Mouse (Mus musculus) forebrain, postnatal 0 days (tissue): ENCODE measurements around the gene Kcnh4. TPM values are rescaled to one million over a fixed set of nuclear protein-coding genes. Genes with fewer than 3 reads are reported as not detected.

Experiments used
- ATAC-seq: fragments of 200-750 bp; cut with Nextera tagmentation; 2 replicates; pipeline ENCODE4 v1.8.0; 2017; ENCODE audit warnings: mild to moderate bottlenecking, moderate library complexity
- DNase-seq: peaks from one replicate; pipeline ENCODE4 v3.0.0-alpha.2; 2015
- H3K27ac ChIP-seq: fragments of 300-500 bp; sonication (generic); 2 replicates; pipeline ENCODE4 v1.5.1; 2014; ENCODE audit warnings: low read depth, mild to moderate bottlenecking, antibody characterized with exemption, low read length, moderate library complexity, mixed read lengths
- H3K27me3 ChIP-seq: fragments of 300-500 bp; sonication (generic); 2 replicates; pipeline ENCODE4 v1.6.1; 2014; ENCODE audit warnings: mild to moderate bottlenecking, low read length, mixed read lengths; ENCODE audit not compliant: insufficient read depth
- H3K36me3 ChIP-seq: fragments of 300-500 bp; sonication (generic); 2 replicates; pipeline ENCODE4 v1.6.1; 2014; ENCODE audit warnings: mild to moderate bottlenecking, moderate library complexity; ENCODE audit not compliant: insufficient read depth
- H3K4me1 ChIP-seq: fragments of 300-500 bp; sonication (generic); 2 replicates; pipeline ENCODE4 v1.6.1; 2014; ENCODE audit warnings: antibody characterized with exemption; ENCODE audit not compliant: insufficient read depth
- H3K4me2 ChIP-seq: fragments of 300-500 bp; sonication (generic); 2 replicates; pipeline ENCODE4 v1.6.1; 2014; ENCODE audit warnings: low read depth, mild to moderate bottlenecking, moderate library complexity
- H3K4me3 ChIP-seq: fragments of 300-500 bp; sonication (generic); 2 replicates; pipeline ENCODE4 v1.5.1; 2014; ENCODE audit warnings: low read depth, low read length, mixed read lengths
- H3K9ac ChIP-seq: fragments of 300-500 bp; sonication (generic); 2 replicates; pipeline ENCODE4 v1.6.1; 2014; ENCODE audit warnings: mild to moderate bottlenecking
- H3K9me3 ChIP-seq: fragments of 300-500 bp; sonication (generic); 2 replicates; pipeline ENCODE4 v1.6.1; 2016; ENCODE audit warnings: low read length
- CTCF ChIP-seq: sonication (generic); IDR thresholded peaks from 2 replicates; pipeline ENCODE4 v1.5.1; 2016; ENCODE audit warnings: antibody characterized with exemption, control low read depth, low read depth
- WGBS: fragments of 180-500 bp; shearing (Covaris S2); extraction: QIAGEN DNeasy Blood & Tissue Kit; methylation state at CpG from one replicate; pipeline ENCODE4 v1.1.7; 2014; 5-methylcytosine and 5-hydroxymethylcytosine counted together
- polyA plus RNA-seq: library from polyadenylated mRNA; unstranded; fragments of >200 nt; fragmentation: Nextera tagmentation; extraction: Ambion mirVana; gene quantifications from 2 replicates; pipeline ENCODE4 v1.2.1, GENCODE M21; 2015
- total RNA-seq: library from RNA; depleted of rRNA; stranded (reverse); fragments of >200 nt; gene quantifications from 2 replicates; pipeline ENCODE4 v1.2.3, GENCODE M21; 2014

Gene Kcnh4
- total and polyA plus RNA-seq, 2 experiments from 2014 or later = 4.4 to 12.3 TPM

DNA sequence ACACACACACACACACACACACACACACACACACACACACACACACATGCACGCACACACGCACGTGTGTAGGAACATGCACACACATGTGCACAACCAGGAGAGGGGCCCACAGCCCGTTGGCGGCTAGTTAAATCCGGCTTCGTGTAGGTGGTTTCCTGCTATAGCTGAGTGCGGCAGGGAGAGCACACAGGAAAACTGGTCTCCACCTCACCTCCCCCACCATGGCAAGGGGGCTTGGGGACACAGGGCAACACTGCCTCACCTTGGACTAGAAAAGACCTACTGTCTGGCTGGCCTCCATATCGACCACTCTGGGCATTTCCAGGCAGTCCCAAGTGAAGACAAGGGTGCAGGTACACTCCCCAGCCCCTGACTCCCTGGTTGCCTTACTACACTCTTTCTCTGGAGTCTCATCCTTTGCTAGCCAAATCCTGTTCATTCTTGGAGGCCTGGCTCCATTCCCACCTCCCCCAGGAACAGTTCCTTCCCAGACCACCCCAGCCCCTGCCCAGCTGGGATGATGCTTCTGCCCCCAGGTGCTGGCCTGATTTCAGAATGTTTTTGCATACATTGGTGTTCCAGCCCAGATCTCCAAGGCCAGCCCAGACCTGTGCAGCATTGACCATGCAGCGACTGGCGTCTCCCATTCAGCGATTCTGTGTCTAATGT is 5.6 kb downstream of the Kcnh4 start:
- no peak for DNase-seq
- Histone ChIP-seq H3K27ac (no peak overlapping the region), H3K4me3 (no peak overlapping the region), H3K9ac (no peak overlapping the region), H3K36me3 (peaks cover 34% of the 10 kb centered on the region), H3K4me2 (no peak overlapping the region), H3K4me1 (no peaks in the 10 kb centered on the region), H3K27me3 (no peaks in the 10 kb centered on the region), H3K9me3 (no peaks in the 10 kb centered on the region)
- TF ChIP-seq CTCF = no peak
- no peak for ATAC-seq
- 86% methylated on average over 12 of the region's 12 CpGs for WGBS

DNA sequence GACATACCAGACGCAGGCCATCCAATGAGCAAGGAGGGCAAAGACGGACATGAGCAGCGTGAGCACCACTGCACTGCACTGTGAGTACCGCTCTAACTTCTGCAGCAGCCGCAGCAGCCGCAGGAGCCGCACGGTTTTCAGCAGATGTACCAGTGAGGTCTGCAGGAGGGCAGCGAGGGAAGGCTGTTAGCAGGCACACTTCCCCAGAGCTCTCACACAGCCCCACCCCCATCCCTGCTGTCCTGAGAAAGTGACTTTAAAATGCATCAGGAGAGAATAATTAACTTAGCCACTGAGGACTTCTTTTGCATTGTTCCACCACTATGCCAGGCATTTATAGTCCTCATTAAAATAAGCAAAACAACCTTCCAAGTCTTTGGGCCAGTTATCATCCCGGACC is 7.4 kb downstream of the Kcnh4 start:
- no peak for TF ChIP-seq CTCF
- ATAC-seq (no peak), DNase-seq (no peak)
- no peaks in the 10 kb centered on the region for H3K27me3 ChIP-seq
- H3K4me1 ChIP-seq = no peaks in the 10 kb centered on the region
- no peak overlapping the region for H3K27ac ChIP-seq
- H3K4me3 ChIP-seq = no peak overlapping the region
- 54% methylated on average over 10 of the region's 10 CpGs for WGBS
- no peak overlapping the region for H3K9ac ChIP-seq
- no peak overlapping the region for H3K4me2 ChIP-seq
- H3K9me3 ChIP-seq = no peaks in the 10 kb centered on the region
- peaks cover 40% of the 10 kb centered on the region for H3K36me3 ChIP-seq

DNA sequence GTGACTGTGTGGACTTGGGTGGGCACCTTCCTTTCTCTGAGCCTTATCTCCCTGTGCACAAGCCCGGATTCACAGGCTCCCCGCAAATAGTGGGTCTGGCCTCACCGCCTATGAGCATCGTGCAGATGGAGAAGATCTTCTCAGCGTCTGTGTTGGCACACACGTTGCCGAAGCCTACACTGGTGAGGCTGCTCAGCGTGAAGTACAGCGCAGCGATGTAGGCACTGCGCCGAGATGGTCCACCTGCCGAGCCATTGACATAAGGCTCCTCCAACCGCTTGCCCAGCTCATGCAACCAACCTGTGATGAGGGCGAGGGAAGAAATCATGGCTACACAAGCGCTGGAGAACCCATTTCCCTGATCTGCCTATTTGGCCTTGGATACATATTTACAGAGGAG is 9.6 kb downstream of the Kcnh4 start:
- H3K27ac ChIP-seq = no peak overlapping the region
- H3K4me3 ChIP-seq = no peak overlapping the region
- no peaks in the 10 kb centered on the region for H3K9me3 ChIP-seq
- TF ChIP-seq CTCF = no peak
- DNase-seq (no peak), ATAC-seq (no peak)
- no peak overlapping the region for H3K4me2 ChIP-seq
- H3K36me3 ChIP-seq = peaks cover 45% of the 10 kb centered on the region
- H3K4me1 ChIP-seq = no peaks in the 10 kb centered on the region
- no peak overlapping the region for H3K9ac ChIP-seq
- no peaks in the 10 kb centered on the region for H3K27me3 ChIP-seq
- WGBS = 87% methylated on average over 16 of the region's 16 CpGs

DNA sequence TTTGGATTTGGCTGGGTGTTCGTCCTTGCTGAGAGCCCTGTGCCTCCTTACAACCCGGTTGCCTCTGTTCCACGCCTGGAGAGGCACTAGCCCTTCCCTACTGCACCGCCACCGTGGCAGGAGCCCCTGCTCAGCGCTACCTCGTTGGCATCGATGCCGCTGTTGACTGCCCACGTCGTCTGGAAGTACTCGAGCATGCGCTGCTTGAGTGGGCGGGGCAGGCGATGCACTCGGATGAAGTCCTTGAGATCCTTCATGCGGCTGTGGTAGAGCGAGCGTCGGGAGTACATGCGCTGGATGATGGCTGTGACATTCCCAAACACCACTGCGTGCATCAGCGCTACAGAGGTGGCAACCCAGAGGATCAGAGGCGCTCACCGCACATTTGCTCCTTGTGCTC is 10.3 kb downstream of the Kcnh4 start:
- no peak overlapping the region for H3K9ac ChIP-seq
- no peaks in the 10 kb centered on the region for H3K9me3 ChIP-seq
- H3K36me3 ChIP-seq = peaks cover 40% of the 10 kb centered on the region
- WGBS = 53% methylated on average over 25 of the region's 25 CpGs
- H3K4me3 ChIP-seq = no peak overlapping the region
- no peak overlapping the region for H3K4me2 ChIP-seq
- no peaks in the 10 kb centered on the region for H3K27me3 ChIP-seq
- DNase-seq = no peak
- no peak for ATAC-seq
- H3K4me1 ChIP-seq = no peaks in the 10 kb centered on the region
- no peak overlapping the region for H3K27ac ChIP-seq
- TF ChIP-seq CTCF = no peak

DNA sequence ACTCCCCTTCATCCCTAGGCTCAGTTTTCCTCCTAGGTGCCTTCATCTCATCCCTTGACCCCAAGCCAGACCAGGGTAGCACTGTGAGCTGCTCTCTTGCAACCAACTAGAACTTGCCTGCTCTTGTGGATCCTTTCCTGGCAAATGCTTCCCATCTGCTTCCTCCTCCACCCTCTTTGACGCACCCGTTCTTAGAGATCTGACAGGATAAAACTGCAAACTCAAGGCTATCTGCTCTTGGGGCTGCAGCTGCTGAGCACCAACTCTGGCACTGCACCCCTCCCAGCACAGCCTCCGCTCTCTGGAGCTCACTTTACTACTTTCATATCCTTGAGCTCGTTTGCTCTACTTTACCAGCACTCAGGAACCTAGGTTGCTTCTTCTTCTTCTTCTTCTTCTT is 11.1 kb downstream of the Kcnh4 start:
- Histone ChIP-seq H3K36me3 (peaks cover 37% of the 10 kb centered on the region), H3K4me1 (no peaks in the 10 kb centered on the region), H3K27me3 (no peaks in the 10 kb centered on the region), H3K4me2 (no peak overlapping the region), H3K27ac (no peak overlapping the region), H3K9me3 (no peaks in the 10 kb centered on the region), H3K4me3 (no peak overlapping the region), H3K9ac (no peak overlapping the region)
- no peak for TF ChIP-seq CTCF
- ATAC-seq = no peak
- no peak for DNase-seq
- 83% methylated on average over 4 of the region's 4 CpGs for WGBS

DNA sequence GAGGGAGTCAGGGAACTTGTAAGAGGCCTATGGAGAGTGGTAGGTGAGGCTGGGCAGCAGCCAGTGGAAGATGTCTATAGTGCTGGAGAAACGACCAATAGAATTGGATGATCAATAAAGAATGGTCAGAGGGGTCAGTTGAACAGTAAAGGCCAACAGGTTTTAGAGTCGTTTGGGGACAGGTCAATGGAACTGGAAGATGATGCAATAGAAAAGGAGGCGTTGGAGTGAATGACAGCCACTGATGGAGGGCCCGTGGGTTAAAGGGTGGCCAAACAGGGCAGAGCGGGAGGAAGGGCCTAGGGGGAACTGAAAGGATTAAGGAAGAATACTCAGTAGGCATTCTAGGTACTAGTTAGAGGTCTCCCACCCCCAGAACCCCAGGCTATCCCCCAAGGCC is 12.6 kb downstream of the Kcnh4 start:
- 75% methylated on average over 5 of the region's 5 CpGs for WGBS

DNA sequence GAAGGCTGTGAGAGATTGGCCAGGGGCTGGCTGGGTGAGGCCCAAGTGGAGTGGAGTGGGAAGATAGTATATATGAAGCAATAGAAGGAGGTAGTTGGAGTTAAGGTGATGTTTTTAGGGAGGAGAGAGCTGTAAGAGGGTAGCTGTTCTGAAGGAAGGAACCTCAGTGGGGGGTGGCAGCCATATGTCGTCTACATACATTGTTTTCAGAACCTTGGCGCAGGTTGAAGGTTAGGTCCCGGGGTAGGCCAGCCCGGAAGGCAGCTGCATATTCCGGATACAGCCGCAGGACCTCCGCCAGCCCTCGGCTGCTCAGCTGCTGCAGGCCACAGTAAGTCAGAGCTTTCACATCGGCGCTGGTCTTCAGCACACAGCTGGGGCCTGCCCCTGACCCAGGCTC is 13.2 kb downstream of the Kcnh4 start:
- no peak for TF ChIP-seq CTCF
- no peaks in the 10 kb centered on the region for H3K4me1 ChIP-seq
- no peak overlapping the region for H3K4me3 ChIP-seq
- ATAC-seq (no peak), DNase-seq (no peak)
- no peak overlapping the region for H3K9ac ChIP-seq
- H3K27ac ChIP-seq = no peak overlapping the region
- H3K9me3 ChIP-seq = no peaks in the 10 kb centered on the region
- H3K4me2 ChIP-seq = no peak overlapping the region
- peaks cover 32% of the 10 kb centered on the region for H3K36me3 ChIP-seq
- WGBS = 92% methylated on average over 10 of the region's 10 CpGs
- H3K27me3 ChIP-seq = no peaks in the 10 kb centered on the region

More for the DNA sequence above, 12.6 kb downstream of the Kcnh4 start:
- DNase-seq (no peak), ATAC-seq (no peak)
- Histone ChIP-seq H3K9ac (no peak overlapping the region), H3K36me3 (peaks cover 35% of the 10 kb centered on the region), H3K4me3 (no peak overlapping the region), H3K9me3 (no peaks in the 10 kb centered on the region), H3K27me3 (no peaks in the 10 kb centered on the region), H3K4me2 (no peak overlapping the region), H3K4me1 (no peaks in the 10 kb centered on the region), H3K27ac (no peak overlapping the region)
- TF ChIP-seq CTCF = no peak

DNA sequence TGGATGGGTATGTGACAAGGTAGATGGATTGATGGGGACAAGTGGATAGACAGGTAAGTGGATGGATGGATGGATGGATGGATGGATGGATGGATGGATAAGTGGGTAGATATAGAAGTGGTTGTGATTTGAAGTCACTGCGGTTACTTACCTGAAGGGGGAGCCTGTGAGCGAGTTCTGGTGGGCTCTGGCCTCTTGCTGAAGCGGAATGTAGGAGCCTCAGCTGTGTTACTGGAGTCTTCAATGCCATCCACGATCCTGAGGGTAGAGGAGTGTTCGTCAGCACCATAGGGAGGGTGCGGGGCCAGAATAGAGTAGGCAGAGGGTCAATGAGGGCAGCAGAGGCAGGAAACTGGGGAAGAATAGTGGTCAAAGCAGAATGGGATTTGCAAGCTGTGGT is 14.7 kb downstream of the Kcnh4 start:
- no peak overlapping the region; the same call in 1 of the 2 replicates for H3K27ac ChIP-seq
- no peaks in the 10 kb centered on the region for H3K27me3 ChIP-seq
- peaks cover 35% of the 10 kb centered on the region for H3K36me3 ChIP-seq
- H3K4me1 ChIP-seq = no peaks in the 10 kb centered on the region
- DNase-seq = peak; percentile 74
- no peak overlapping the region for H3K4me3 ChIP-seq
- peak; percentile 63; the same call in 1 of the 2 replicates for ATAC-seq
- no peak overlapping the region for H3K4me2 ChIP-seq
- no peaks in the 10 kb centered on the region for H3K9me3 ChIP-seq
- TF ChIP-seq CTCF = peak; percentile 73
- H3K9ac ChIP-seq = no peak overlapping the region
- 16% methylated on average over 6 of the region's 6 CpGs for WGBS
